Mouse (Mus musculus): ENCODE results near the gene Gucy2c. TPM values are rescaled to one million over a fixed set of nuclear protein-coding genes. Genes with fewer than 3 reads are reported as not detected.

Gucy2c gene
- polyA plus RNA-seq, 1 experiment from 2014 or later = 0.06 TPM

DNA sequence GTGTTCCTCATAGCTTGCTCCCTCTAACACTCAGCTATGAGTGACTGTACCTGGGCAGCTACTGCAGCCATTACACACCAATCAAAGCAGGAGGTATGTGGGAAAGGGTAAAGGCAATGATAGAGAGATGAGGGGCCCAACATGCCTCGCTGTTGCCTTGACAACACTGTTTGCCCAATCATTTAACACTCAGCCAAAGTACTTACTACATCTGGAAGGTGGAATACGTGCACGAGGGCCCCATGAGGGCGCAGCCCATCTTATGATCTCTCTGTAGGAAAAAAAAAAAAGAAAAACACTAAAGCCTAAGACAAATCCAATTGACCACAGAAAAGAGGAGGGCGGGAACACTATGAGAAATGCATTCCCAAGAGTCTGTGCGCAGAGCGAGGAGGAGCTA, 11.7 kb downstream of the Gucy2c start:
- no peak overlapping the region for H3K9ac ChIP-seq
- ATAC-seq (ENCODE audit: insufficient number of reproducible peaks, low FRiP score, low TSS enrichment, low read depth) = no peak
- H3K4me3 ChIP-seq = no peak overlapping the region
- no peak overlapping the region for H3K4me2 ChIP-seq
- no peaks in the 10 kb centered on the region for H3K4me1 ChIP-seq
- H3K9me3 ChIP-seq = no peaks in the 10 kb centered on the region
- H3K36me3 ChIP-seq = no peaks in the 10 kb centered on the region
- WGBS = 83% methylated on average over 7 of the region's 7 CpGs
- no peaks in the 10 kb centered on the region for H3K27me3 ChIP-seq
- no peak overlapping the region for H3K27ac ChIP-seq

DNA sequence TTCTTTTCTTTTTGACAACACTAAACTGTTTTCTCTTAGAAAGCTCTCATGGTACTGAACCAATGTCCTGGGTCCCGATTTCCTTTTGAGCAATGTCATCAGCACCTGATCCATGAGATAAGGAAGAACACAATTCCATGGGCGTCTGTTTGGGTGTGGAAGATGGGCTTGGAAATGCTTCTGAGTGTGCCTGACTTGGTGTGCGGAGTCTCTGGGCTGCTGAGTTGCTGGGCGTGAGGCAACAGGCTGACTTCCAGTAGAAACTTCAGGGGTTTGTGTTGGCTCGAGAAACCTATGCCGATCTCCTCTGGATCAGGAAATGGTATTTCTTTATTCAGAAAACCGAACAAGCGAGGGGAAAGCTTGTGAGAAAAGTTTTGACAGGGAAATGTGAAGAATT, 12.4 kb downstream of the Gucy2c start:
- Histone ChIP-seq H3K27ac (no peak overlapping the region), H3K27me3 (no peaks in the 10 kb centered on the region), H3K36me3 (no peaks in the 10 kb centered on the region), H3K9ac (no peak overlapping the region), H3K9me3 (no peaks in the 10 kb centered on the region), H3K4me2 (no peak overlapping the region), H3K4me1 (no peaks in the 10 kb centered on the region), H3K4me3 (no peak overlapping the region)
- no peak for ATAC-seq (ENCODE audit: insufficient number of reproducible peaks, low FRiP score, low TSS enrichment, low read depth)
- WGBS = 80% methylated on average over 8 of the region's 8 CpGs

DNA sequence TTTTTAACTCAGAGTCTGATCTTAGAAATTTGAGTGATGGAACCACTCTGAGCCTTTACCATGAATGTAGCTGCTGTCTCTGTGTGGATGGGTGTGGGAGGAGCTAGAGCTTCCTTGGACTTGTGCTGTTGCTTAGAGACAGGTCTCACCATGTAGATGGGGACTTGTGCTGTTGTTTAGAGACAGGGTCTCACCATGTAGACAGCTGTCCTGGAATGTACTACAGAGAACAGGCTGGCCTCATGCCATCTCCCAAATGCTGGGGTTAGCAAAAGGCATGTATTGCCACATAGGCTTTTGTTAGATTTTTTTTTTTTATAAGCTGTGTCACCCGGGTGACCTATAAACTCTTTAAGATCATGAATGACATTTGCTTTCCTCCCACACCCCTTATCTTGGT, 17.7 kb downstream of the Gucy2c start:
- no peaks in the 10 kb centered on the region for H3K27me3 ChIP-seq

DNA sequence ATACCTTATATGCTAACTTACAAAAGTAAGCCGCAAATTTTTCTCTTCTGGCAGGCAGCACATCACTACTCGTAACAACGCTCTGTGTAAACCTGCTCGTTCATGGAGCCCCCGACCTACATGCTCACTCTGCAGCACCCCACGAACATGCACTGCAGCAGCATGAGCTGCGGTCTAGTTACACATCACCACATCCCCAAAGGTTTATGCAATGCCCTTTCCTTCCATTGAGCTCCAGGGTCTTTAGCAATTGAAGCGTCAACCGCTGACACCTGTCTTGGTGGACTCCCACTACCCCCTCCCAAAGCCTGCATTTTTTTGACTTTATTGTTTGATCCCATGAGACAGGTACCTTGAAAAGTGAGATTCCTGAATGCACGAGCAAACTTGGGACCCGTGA, 31.0 kb downstream of the Gucy2c start:
- Histone ChIP-seq H3K4me1 (no peaks in the 10 kb centered on the region), H3K27me3 (no peaks in the 10 kb centered on the region), H3K27ac (no peak overlapping the region), H3K4me2 (no peak overlapping the region), H3K4me3 (no peak overlapping the region), H3K36me3 (no peaks in the 10 kb centered on the region), H3K9ac (no peak overlapping the region), H3K9me3 (no peaks in the 10 kb centered on the region)
- WGBS = 80% methylated on average over 11 of the region's 11 CpGs
- ATAC-seq (ENCODE audit: insufficient number of reproducible peaks, low FRiP score, low TSS enrichment, low read depth) = no peak

More for the DNA sequence above, 17.7 kb downstream of the Gucy2c start:
- H3K4me2 ChIP-seq = no peak overlapping the region
- WGBS = 56% methylated on average over 1 of the region's 1 CpGs
- no peaks in the 10 kb centered on the region for H3K9me3 ChIP-seq
- H3K9ac ChIP-seq = no peak overlapping the region
- no peaks in the 10 kb centered on the region for H3K36me3 ChIP-seq
- H3K4me3 ChIP-seq = no peak overlapping the region
- ATAC-seq (ENCODE audit: insufficient number of reproducible peaks, low FRiP score, low TSS enrichment, low read depth) = no peak
- no peaks in the 10 kb centered on the region for H3K4me1 ChIP-seq
- no peak overlapping the region for H3K27ac ChIP-seq

DNA sequence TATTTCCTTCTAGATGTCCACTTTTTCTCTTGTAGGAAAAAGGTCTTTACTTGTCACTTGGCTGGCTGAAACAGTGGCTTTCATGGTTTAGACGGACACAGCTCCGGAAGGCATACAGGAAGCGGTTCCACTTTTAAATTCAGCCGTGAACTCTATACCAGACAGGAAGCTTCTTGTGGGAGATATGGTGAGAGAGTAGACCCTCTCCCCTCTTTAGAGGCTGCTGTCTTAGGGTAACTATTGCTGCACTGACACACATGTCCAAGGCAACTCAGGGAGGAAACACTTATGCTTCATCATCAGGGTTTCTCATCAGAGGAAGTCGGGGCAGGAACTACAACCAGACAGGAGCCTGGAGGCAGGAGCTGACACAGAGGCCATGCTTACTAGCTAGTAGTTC, 36.0 kb downstream of the Gucy2c start:
- WGBS = 78% methylated on average over 5 of the region's 5 CpGs
- Histone ChIP-seq H3K27ac (no peak overlapping the region), H3K9me3 (no peaks in the 10 kb centered on the region), H3K9ac (no peak overlapping the region), H3K4me1 (no peaks in the 10 kb centered on the region), H3K36me3 (no peaks in the 10 kb centered on the region), H3K4me2 (no peak overlapping the region), H3K4me3 (no peak overlapping the region), H3K27me3 (no peaks in the 10 kb centered on the region)
- no peak for ATAC-seq (ENCODE audit: insufficient number of reproducible peaks, low FRiP score, low TSS enrichment, low read depth)

DNA sequence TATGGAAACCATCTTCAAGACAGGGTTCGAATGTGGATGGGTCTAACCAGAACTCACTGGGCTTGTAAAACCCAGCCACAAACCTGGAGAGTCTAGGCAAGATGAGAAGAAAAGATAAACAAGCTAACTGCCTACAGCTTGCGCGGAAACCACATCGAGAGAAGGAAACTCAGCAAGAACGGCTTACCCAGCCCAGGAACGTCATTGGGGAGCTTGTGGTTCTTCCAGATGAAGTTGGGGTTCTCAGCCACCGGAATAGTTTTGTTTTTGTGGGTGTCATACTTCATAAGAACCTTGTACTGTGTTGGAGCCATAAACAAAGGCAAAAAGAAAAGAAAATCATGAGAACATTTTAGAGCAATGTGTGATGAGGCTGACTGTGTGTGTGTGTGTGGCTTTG, 37.8 kb downstream of the Gucy2c start:
- H3K36me3 ChIP-seq = no peaks in the 10 kb centered on the region
- no peaks in the 10 kb centered on the region for H3K4me1 ChIP-seq
- H3K27ac ChIP-seq = no peak overlapping the region
- H3K4me3 ChIP-seq = no peak overlapping the region
- H3K9me3 ChIP-seq = no peaks in the 10 kb centered on the region
- H3K9ac ChIP-seq = no peak overlapping the region
- WGBS = 60% methylated on average over 7 of the region's 7 CpGs
- no peak for ATAC-seq (ENCODE audit: insufficient number of reproducible peaks, low FRiP score, low TSS enrichment, low read depth)
- H3K27me3 ChIP-seq = no peaks in the 10 kb centered on the region
- no peak overlapping the region for H3K4me2 ChIP-seq

DNA sequence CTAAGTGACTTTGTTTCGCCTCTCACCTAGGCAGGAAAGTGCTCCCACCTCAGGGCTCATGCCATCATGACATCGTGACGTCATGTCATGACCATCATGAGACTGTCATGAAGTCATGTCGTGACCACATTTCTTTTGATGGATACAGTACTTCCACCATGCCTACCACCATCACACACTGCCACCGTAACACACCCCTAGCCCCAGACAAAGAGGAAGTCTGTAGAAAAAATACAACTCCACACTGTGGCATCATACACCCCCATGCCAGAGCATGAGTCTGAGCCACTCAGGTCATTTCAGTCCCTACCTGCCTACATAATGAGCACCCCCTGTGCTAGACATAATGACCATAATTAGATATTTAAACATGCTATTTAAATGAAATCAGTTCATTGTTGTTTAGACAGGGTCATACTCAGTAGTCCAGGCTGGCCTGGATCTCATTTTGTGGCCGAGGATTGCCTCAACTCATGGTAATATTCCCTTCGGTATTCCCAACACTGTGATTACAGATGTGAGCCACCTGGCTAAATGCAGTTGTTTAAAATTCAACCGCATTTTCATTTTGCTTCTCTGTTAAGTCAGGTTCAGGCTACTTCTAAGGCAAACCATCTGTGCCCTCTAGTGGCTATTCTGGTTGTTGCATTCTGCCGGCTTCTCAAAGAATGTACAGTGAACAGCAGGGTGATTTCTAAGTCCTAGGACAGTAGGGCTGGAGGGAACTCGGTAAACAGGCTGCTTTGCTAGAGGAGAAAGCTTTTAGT, 39.0 kb downstream of the Gucy2c start:
- no peak overlapping the region for H3K27ac ChIP-seq

DNA sequence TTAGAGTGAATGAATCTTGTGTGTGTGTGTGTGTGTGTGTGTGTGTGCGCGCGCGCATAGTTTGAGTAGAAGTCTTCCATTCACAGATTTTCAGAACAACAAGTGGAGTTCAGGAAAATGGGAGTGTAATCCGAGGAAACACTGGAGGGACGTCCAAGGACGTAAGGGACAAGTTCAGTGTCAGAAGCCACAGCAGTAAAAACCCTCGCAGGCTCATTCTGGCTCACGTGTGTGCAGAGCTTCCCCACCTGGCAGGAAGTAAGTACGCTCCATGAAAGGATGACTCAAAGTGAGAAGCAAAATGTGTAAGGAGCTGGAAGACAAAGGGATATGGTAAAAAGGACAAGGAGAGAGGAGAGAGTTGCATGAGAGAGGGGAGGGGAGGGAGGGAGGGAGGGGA, 40.3 kb downstream of the Gucy2c start:
- H3K4me1 ChIP-seq = no peaks in the 10 kb centered on the region
- no peak for ATAC-seq (ENCODE audit: insufficient number of reproducible peaks, low FRiP score, low TSS enrichment, low read depth)
- no peak overlapping the region for H3K4me3 ChIP-seq
- H3K4me2 ChIP-seq = no peak overlapping the region
- H3K27ac ChIP-seq = no peak overlapping the region
- H3K36me3 ChIP-seq = no peaks in the 10 kb centered on the region
- no peak overlapping the region for H3K9ac ChIP-seq
- no peaks in the 10 kb centered on the region for H3K27me3 ChIP-seq
- H3K9me3 ChIP-seq = no peaks in the 10 kb centered on the region
- WGBS = 76% methylated on average over 10 of the region's 10 CpGs

More for the DNA sequence above, 39.0 kb downstream of the Gucy2c start:
- no peak overlapping the region for H3K4me3 ChIP-seq
- H3K9ac ChIP-seq = no peak overlapping the region
- H3K4me1 ChIP-seq = no peaks in the 10 kb centered on the region
- 35% methylated on average over 10 of the region's 10 CpGs for WGBS
- no peak overlapping the region for H3K4me2 ChIP-seq
- H3K9me3 ChIP-seq = no peaks in the 10 kb centered on the region
- H3K36me3 ChIP-seq = no peaks in the 10 kb centered on the region
- ATAC-seq (ENCODE audit: insufficient number of reproducible peaks, low FRiP score, low TSS enrichment, low read depth) = 0 out of 2 replicates have a peak, but pooled peaks have one; percentile 35
- H3K27me3 ChIP-seq = no peaks in the 10 kb centered on the region

DNA sequence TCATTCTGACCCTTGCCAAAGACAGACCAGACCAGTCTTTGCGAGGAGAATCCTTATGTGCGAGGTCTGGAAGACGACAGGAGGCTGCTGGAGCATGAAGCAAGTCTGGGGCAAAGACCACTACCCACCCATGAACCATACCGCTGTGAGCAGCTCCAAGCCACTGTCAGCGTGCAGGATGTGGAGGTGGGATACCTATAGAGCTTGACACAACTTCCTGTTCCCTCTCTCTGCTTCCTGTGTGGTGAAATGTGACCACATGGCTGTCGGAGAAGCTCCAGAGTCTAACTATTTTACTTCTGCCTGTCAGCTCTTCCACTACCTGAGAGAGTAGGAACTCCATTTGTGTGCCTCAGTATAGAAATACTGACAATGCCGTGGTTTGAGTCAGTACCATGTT, 45.8 kb downstream of the Gucy2c start:
- no peak for ATAC-seq (ENCODE audit: insufficient number of reproducible peaks, low FRiP score, low TSS enrichment, low read depth)
- Histone ChIP-seq H3K36me3 (no peaks in the 10 kb centered on the region), H3K27me3 (no peaks in the 10 kb centered on the region), H3K4me2 (no peak overlapping the region), H3K4me1 (no peaks in the 10 kb centered on the region), H3K9ac (no peak overlapping the region), H3K27ac (no peak overlapping the region), H3K4me3 (no peak overlapping the region), H3K9me3 (no peaks in the 10 kb centered on the region)
- WGBS = 83% methylated on average over 7 of the region's 7 CpGs

DNA sequence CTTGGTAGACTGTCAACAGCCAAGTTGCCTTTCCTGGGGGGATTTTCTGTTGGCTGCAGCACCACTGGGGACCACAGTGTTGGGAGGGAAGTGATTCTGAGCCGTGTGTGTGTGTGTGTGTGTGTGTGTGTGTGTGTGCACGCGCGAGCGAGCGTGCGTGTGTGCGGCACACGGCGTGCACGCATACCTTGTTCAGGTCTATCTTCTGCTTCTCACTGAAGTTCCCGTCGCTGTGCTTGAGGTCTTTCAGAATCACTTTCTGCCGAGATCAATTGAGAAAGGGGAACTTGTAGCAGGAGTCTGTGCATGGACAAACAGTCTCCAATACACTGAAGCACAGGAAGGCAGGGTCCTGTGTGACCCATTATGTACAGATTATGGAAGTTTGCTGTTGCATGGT, 53.4 kb downstream of the Gucy2c start:
- Histone ChIP-seq H3K27me3 (no peaks in the 10 kb centered on the region), H3K4me3 (no peak overlapping the region), H3K4me2 (no peak overlapping the region), H3K9ac (no peak overlapping the region), H3K9me3 (no peaks in the 10 kb centered on the region), H3K27ac (no peak overlapping the region), H3K36me3 (no peaks in the 10 kb centered on the region), H3K4me1 (no peaks in the 10 kb centered on the region)
- WGBS = 88% methylated on average over 14 of the region's 14 CpGs
- no peak for ATAC-seq (ENCODE audit: insufficient number of reproducible peaks, low FRiP score, low TSS enrichment, low read depth)

DNA sequence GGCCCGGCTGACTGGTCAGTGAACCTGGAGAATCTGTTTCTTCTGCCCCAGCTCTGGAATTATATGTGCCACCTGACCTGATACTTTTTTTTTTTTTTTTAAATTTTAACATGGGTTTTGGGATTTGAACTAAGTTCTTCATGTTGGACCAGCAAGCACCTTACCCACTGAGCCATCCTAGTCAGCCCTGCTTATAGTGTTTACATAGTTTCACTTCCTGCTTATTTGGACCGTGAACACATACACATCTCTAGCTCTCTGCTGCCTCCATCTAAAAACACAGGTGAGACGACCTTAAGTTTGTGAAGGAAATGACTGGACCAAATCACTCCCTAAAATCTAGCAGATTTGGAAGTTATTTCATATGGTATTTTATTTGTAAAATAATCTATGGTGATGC, 58.4 kb downstream of the Gucy2c start:
- no peak for ATAC-seq (ENCODE audit: insufficient number of reproducible peaks, low FRiP score, low TSS enrichment, low read depth)
- H3K9ac ChIP-seq = no peak overlapping the region
- no peak overlapping the region for H3K27ac ChIP-seq
- WGBS = 74% methylated on average over 3 of the region's 3 CpGs
- no peaks in the 10 kb centered on the region for H3K27me3 ChIP-seq
- no peak overlapping the region for H3K4me3 ChIP-seq
- H3K4me2 ChIP-seq = no peak overlapping the region
- no peaks in the 10 kb centered on the region for H3K36me3 ChIP-seq
- no peaks in the 10 kb centered on the region for H3K9me3 ChIP-seq
- no peaks in the 10 kb centered on the region for H3K4me1 ChIP-seq

DNA sequence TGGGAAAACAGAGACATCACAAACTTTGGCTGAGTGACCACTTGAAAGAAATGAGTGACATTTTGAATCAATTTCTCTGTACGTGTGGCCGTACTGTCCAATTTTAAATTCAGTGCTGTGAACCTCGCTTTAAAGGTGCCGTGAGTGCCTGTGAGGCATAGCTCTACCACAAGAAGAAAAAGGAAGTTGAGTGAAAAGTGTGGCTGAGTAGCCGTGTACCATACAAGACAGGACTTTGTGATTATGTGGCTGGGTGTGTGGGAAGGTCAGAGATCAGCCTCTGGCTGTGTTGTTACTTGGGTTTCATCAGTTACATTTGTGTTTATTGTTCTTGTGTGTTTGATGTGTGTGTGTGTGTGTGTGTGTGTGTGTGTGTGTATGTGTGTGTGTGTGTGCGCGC, 59.0 kb downstream of the Gucy2c start:
- no peaks in the 10 kb centered on the region for H3K9me3 ChIP-seq
- H3K4me1 ChIP-seq = no peaks in the 10 kb centered on the region
- no peak overlapping the region for H3K4me2 ChIP-seq
- H3K27me3 ChIP-seq = no peaks in the 10 kb centered on the region
- no peak overlapping the region for H3K27ac ChIP-seq
- H3K4me3 ChIP-seq = no peak overlapping the region
- ATAC-seq (ENCODE audit: insufficient number of reproducible peaks, low FRiP score, low TSS enrichment, low read depth) = no peak
- no peak overlapping the region for H3K9ac ChIP-seq
- 84% methylated on average over 7 of the region's 7 CpGs for WGBS
- H3K36me3 ChIP-seq = no peaks in the 10 kb centered on the region

DNA sequence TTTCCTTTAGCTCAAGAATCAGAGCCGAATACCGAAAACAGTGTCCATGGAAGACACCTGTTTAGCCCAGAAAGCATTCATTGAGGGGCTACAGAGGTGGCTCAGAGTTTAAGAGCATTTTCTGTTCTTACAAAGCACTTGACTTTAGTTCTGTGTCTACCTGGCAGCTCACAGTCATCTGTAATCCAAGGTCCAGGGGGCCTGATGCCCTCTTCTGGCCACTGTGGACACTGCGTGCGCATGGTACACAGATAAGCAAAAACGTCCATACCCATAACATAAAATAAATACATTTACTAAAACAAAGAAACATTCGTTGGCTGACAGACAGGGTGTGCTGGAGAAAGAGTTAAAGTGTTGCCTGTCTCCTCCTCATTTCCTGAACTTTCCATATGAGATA, 59.6 kb downstream of the Gucy2c start:
- WGBS = 57% methylated on average over 6 of the region's 6 CpGs
- Histone ChIP-seq H3K9me3 (no peaks in the 10 kb centered on the region), H3K4me3 (no peak overlapping the region), H3K36me3 (no peaks in the 10 kb centered on the region), H3K27ac (no peak overlapping the region), H3K4me2 (no peak overlapping the region), H3K27me3 (no peaks in the 10 kb centered on the region), H3K9ac (no peak overlapping the region), H3K4me1 (no peaks in the 10 kb centered on the region)
- ATAC-seq (ENCODE audit: insufficient number of reproducible peaks, low FRiP score, low TSS enrichment, low read depth) = no peak

All from limb, embryonic 15.5 days (tissue).